Mouse (Mus musculus) CH12.LX (cell line): ENCODE results near the gene Smarca4. TPM values are rescaled to one million over a fixed set of nuclear protein-coding genes. Genes with fewer than 3 reads are reported as not detected.

Experiments
- DNase-seq: peaks from one replicate; pipeline ENCODE4 v3.0.0-alpha.2; 2013; ENCODE audit errors: extremely low read depth
- H3K27ac ChIP-seq: 2 replicates; pipeline ENCODE4 v1.5.1; 2012; ENCODE audit warnings: low read depth, mild to moderate bottlenecking, control low read depth, moderate library complexity; ENCODE audit not compliant: insufficient read depth
- H3K27me3 ChIP-seq: replicated peaks from 2 replicates; pipeline ENCODE3; 2012; ENCODE audit warnings: inconsistent platforms
- H3K36me3 ChIP-seq, 2 experiments: replicated peaks in 1 of 2; 2 replicates each; pipeline versions ENCODE3 to v1.6.1; 2012; ENCODE audit warnings: inconsistent platforms in 1 of 2, low read length in 1 of 2, mild to moderate bottlenecking in 1 of 2, mixed read lengths in 1 of 2, moderate library complexity in 1 of 2; ENCODE audit not compliant: control insufficient read depth in 1 of 2, insufficient read depth in 1 of 2
- H3K4me1 ChIP-seq, 2 experiments: 2 replicates each; pipeline ENCODE4 v1.6.1; 2012; ENCODE audit warnings: inconsistent platforms in 1 of 2, moderate library complexity in 1 of 2; ENCODE audit not compliant: insufficient read depth in 2 of 2, control insufficient read depth in 1 of 2
- H3K4me2 ChIP-seq: 2 replicates; pipeline ENCODE4 v1.6.1; 2012; ENCODE audit warnings: low read depth, mild to moderate bottlenecking, control low read depth; ENCODE audit not compliant: poor library complexity, insufficient read depth, severe bottlenecking
- H3K4me3 ChIP-seq, 3 experiments: fragments of 150-350 bp in 1 of 3; sonication (generic) in 1 of 3; replicated peaks in 1 of 3; 2 replicates each; pipeline versions ENCODE3 to v1.5.1; 2011 to 2012; ENCODE audit warnings: low read depth in 2 of 3, low read length in 2 of 3, mild to moderate bottlenecking in 2 of 3, moderate library complexity in 2 of 3, control low read depth in 1 of 3, improper control_type of control experiment in 1 of 3, inconsistent platforms in 1 of 3, mixed read lengths in 1 of 3; ENCODE audit not compliant: poor library complexity in 1 of 3
- H3K79me2 ChIP-seq: replicated peaks from 2 replicates; pipeline ENCODE4 v1.6.1; 2012; ENCODE audit warnings: mild to moderate bottlenecking, moderate library complexity; ENCODE audit not compliant: control insufficient read depth, poor library complexity, insufficient read depth, severe bottlenecking; ENCODE audit errors: extremely low read depth
- H3K9ac ChIP-seq: 2 replicates; pipeline ENCODE4 v1.6.1; 2012; ENCODE audit warnings: low read depth, mild to moderate bottlenecking, control low read depth, moderate library complexity; ENCODE audit not compliant: insufficient read depth
- H3K9me3 ChIP-seq: replicated peaks from 2 replicates; pipeline ENCODE3; 2012; ENCODE audit warnings: low read length, inconsistent platforms, mixed read lengths
- CTCF ChIP-seq, 2 experiments: IDR thresholded peaks in 1 of 2; conservative IDR thresholded peaks in 1 of 2; 2 replicates each; pipeline ENCODE4 v1.5.1; 2011 to 2012; ENCODE audit warnings: low read depth in 2 of 2, low read length in 2 of 2, improper control_type of control experiment in 1 of 2, inconsistent platforms in 1 of 2, mild to moderate bottlenecking in 1 of 2, moderate library complexity in 1 of 2
- ELF1 ChIP-seq: IDR thresholded peaks from 2 replicates; pipeline ENCODE4 v1.6.1; 2014; ENCODE audit warnings: low read depth, mild to moderate bottlenecking, inconsistent platforms, low read length, improper control_type of control experiment
- EP300 ChIP-seq: IDR thresholded peaks from 2 replicates; pipeline ENCODE4 v1.6.1; 2011; ENCODE audit warnings: low read length, improper control_type of control experiment
- ETS1 ChIP-seq: conservative IDR thresholded peaks from 2 replicates; pipeline ENCODE4 v1.6.1; 2012; ENCODE audit warnings: low read depth, mild to moderate bottlenecking, inconsistent platforms, low read length, improper control_type of control experiment, moderate library complexity
- GABPA ChIP-seq: IDR thresholded peaks from 2 replicates; pipeline ENCODE4 v1.6.1; 2012; ENCODE audit warnings: low read depth, low read length, improper control_type of control experiment, inconsistent platforms; ENCODE audit not compliant: insufficient replicate concordance
- IRF4 ChIP-seq: IDR thresholded peaks from 2 replicates; pipeline ENCODE4 v1.6.1; 2014; ENCODE audit warnings: low read depth, mild to moderate bottlenecking, inconsistent platforms, low read length, improper control_type of control experiment
- JUN ChIP-seq: IDR thresholded peaks from 2 replicates; pipeline ENCODE4 v1.6.1; 2011; ENCODE audit warnings: low read depth, mild to moderate bottlenecking, low read length, improper control_type of control experiment, moderate library complexity; ENCODE audit not compliant: insufficient read depth
- JUND ChIP-seq: conservative IDR thresholded peaks from 2 replicates; pipeline ENCODE4 v1.6.1; 2011; ENCODE audit warnings: low read depth, low read length, improper control_type of control experiment
- KAT2A ChIP-seq: IDR thresholded peaks from 2 replicates; pipeline ENCODE4 v1.6.1; 2012; ENCODE audit warnings: low read length, improper control_type of control experiment, inconsistent platforms; ENCODE audit not compliant: insufficient replicate concordance
- MAFK ChIP-seq: IDR thresholded peaks from 2 replicates; pipeline ENCODE4 v1.6.1; 2011; ENCODE audit warnings: low read length, improper control_type of control experiment; ENCODE audit not compliant: insufficient replicate concordance
- MAX ChIP-seq: IDR thresholded peaks from 2 replicates; pipeline ENCODE4 v1.6.1; 2011; ENCODE audit warnings: low read length, improper control_type of control experiment
- MAZ ChIP-seq: IDR thresholded peaks from 2 replicates; pipeline ENCODE4 v1.6.1; 2012; ENCODE audit warnings: low read depth, mild to moderate bottlenecking, inconsistent platforms, low read length, improper control_type of control experiment, moderate library complexity
- MXI1 ChIP-seq: IDR thresholded peaks from 2 replicates; pipeline ENCODE4 v1.6.1; 2011; ENCODE audit warnings: mild to moderate bottlenecking, low read depth, low read length, improper control_type of control experiment
- NRF1 ChIP-seq: IDR thresholded peaks from 2 replicates; pipeline ENCODE4 v1.6.1; 2014; ENCODE audit warnings: low read depth, mild to moderate bottlenecking, inconsistent platforms, low read length, improper control_type of control experiment, moderate library complexity
- POLR2A ChIP-seq: IDR thresholded peaks from 2 replicates; pipeline ENCODE4 v1.6.1; 2011; ENCODE audit warnings: low read depth, mild to moderate bottlenecking, improper control_type of control experiment, low read length
- RAD21 ChIP-seq: IDR thresholded peaks from 2 replicates; pipeline ENCODE4 v1.6.1; 2011; ENCODE audit warnings: low read depth, mild to moderate bottlenecking, low read length, improper control_type of control experiment, moderate library complexity
- SIN3A ChIP-seq: IDR thresholded peaks from 2 replicates; pipeline ENCODE4 v1.6.1; 2012; ENCODE audit warnings: low read length, improper control_type of control experiment, inconsistent platforms
- SMC3 ChIP-seq: IDR thresholded peaks from 2 replicates; pipeline ENCODE4 v1.6.1; 2011; ENCODE audit warnings: low read depth, low read length, improper control_type of control experiment
- TBP ChIP-seq: conservative IDR thresholded peaks from 2 replicates; pipeline ENCODE4 v1.6.1; 2011; ENCODE audit warnings: low read depth, low read length, improper control_type of control experiment
- TCF12 ChIP-seq: IDR thresholded peaks from 2 replicates; pipeline ENCODE4 v1.6.1; 2014; ENCODE audit warnings: low read depth, mild to moderate bottlenecking, inconsistent platforms, low read length, improper control_type of control experiment
- USF1 ChIP-seq: IDR thresholded peaks from 2 replicates; pipeline ENCODE4 v1.6.1; 2014; ENCODE audit warnings: low read depth, mild to moderate bottlenecking, inconsistent platforms, low read length, improper control_type of control experiment
- ZMIZ1 ChIP-seq: IDR thresholded peaks from 2 replicates; pipeline ENCODE4 v1.6.1; 2012; ENCODE audit warnings: low read depth, mild to moderate bottlenecking, inconsistent platforms, low read length, improper control_type of control experiment
- ZNF384 ChIP-seq: IDR thresholded peaks from 2 replicates; pipeline ENCODE4 v1.6.1; 2012; ENCODE audit warnings: low read depth, low read length, improper control_type of control experiment, inconsistent platforms
- dilution Hi-C: fragments of 300-500 bp; cut with MboI; formaldehyde crosslinking; loops from 2 replicates; pipeline ENCODE4 v1.14.3; 2020; ENCODE audit warnings: low sequenced_read_pairs; ENCODE audit not compliant: extremely low pct_unique_long_range_greater_than_20kb, extremely low pct_ligation_motif_present
- in situ Hi-C: fragments of 300-500 bp; cut with MboI; formaldehyde crosslinking; loops from 3 replicates; pipeline ENCODE4 v1.14.3; 2019; ENCODE audit warnings: low sequenced_read_pairs, low pct_ligation_motif_present, low pct_unique_long_range_greater_than_20kb, mixed read lengths
- polyA plus RNA-seq: library from polyadenylated mRNA; unstranded; fragments of >175 nt; gene quantifications from 2 replicates; pipeline ENCODE4 v1.2.1, GENCODE M21; 2012; ENCODE audit warnings: low read depth; ENCODE audit not compliant: insufficient read length
- total RNA-seq, 2 experiments: library from RNA; depleted of rRNA; stranded (reverse); fragments of 300-350 nt in 1 of 2; fragments of >200 nt in 1 of 2; gene quantifications; 2 replicates each; pipeline ENCODE4 v1.2.3; 2012 to 2014

Smarca4 gene
- total and polyA plus RNA-seq, 3 experiments = 33.8 to 86.2 (median 74.3) TPM

- Histone ChIP-seq H3K4me2 (no peak overlapping the region), H3K27ac (no peak overlapping the region), H3K79me2 (peaks cover 80% of the 10 kb centered on the region), H3K27me3 (no peaks in the 10 kb centered on the region), H3K9ac (no peak overlapping the region), H3K4me1 (peaks cover 13 to 48% of the 10 kb centered on the region in 2 experiments), H3K9me3 (no peaks in the 10 kb centered on the region), H3K36me3 (peaks cover 0 to 37% of the 10 kb centered on the region in 2 experiments), H3K4me3 (no peak overlapping the region)
- in situ Hi-C loops (no loop called here), dilution Hi-C loops (no loop called here)
- TF ChIP-seq ZNF384 (peak; percentile 58; the same call in 1 of the 2 replicates), MAX (no peak)
- no peak for DNase-seq
These were observed 11.3 kb downstream of the Smarca4 start for GRCm38 (mm10) chr9:21627145-21627795.

- H3K27me3 ChIP-seq = no peaks in the 10 kb centered on the region
- H3K36me3 ChIP-seq = peaks cover 31 to 62% of the 10 kb centered on the region in 2 experiments
- peak; percentile 33 for TF ChIP-seq RAD21
- TF ChIP-seq SMC3 = peak; percentile 44
- no peak for TF ChIP-seq MAFK
- TF ChIP-seq POLR2A = no peak
- no peak for TF ChIP-seq IRF4
- TF ChIP-seq MAZ = no peak
- peak; percentile 30 to 64; a peak in 3 of 4 replicates for TF ChIP-seq CTCF (conservative IDR thresholded peaks at IDR 0.05 in 1 of 2, IDR thresholded peaks at IDR 0.05 in 1 of 2; ENCODE audit: low read depth in 2 of 2, low read length in 2 of 2)
- DNase-seq = peak; percentile 51
- H3K4me2 ChIP-seq = no peak overlapping the region
- H3K4me1 ChIP-seq = peaks cover 4 to 25% of the 10 kb centered on the region in 2 experiments; a peak in 3 of 4 replicates
- H3K79me2 ChIP-seq = peaks cover 52% of the 10 kb centered on the region
- H3K9ac ChIP-seq = no peak overlapping the region
- H3K9me3 ChIP-seq = no peaks in the 10 kb centered on the region
- no peak overlapping the region for H3K4me3 ChIP-seq
- no peak overlapping the region for H3K27ac ChIP-seq
- dilution Hi-C loops = no loop called here
- in situ Hi-C loops = no loop called here
These were observed 14.7 kb downstream of the Smarca4 start for GRCm38 (mm10) chr9:21630673-21631072.

GRCm38 (mm10) chr9:21633106-21633505 lies 17.1 kb downstream of the Smarca4 start:
- Histone ChIP-seq H3K27me3 (no peaks in the 10 kb centered on the region), H3K79me2 (peaks cover 30% of the 10 kb centered on the region), H3K9me3 (no peaks in the 10 kb centered on the region), H3K9ac (no peak overlapping the region), H3K36me3 (peaks cover 55 to 79% of the 10 kb centered on the region in 2 experiments), H3K4me1 (peaks cover 0 to 3% of the 10 kb centered on the region in 2 experiments; a peak in 1 of 4 replicates), H3K4me3 (no peak overlapping the region), H3K4me2 (no peak overlapping the region), H3K27ac (no peak overlapping the region)
- TF ChIP-seq IRF4 = no peak
- no peak for TF ChIP-seq TCF12
- TF ChIP-seq MXI1 = no peak
- TF ChIP-seq SIN3A = no peak
- TF ChIP-seq JUND = no peak
- TF ChIP-seq NRF1 = no peak
- no peak for TF ChIP-seq USF1
- no peak for TF ChIP-seq RAD21
- TF ChIP-seq MAX = no peak
- TF ChIP-seq GABPA = no peak
- TF ChIP-seq ELF1 = no peak
- TF ChIP-seq JUN = no peak
- TF ChIP-seq KAT2A = no peak
- TF ChIP-seq CTCF (conservative IDR thresholded peaks at IDR 0.05 in 1 of 2, IDR thresholded peaks at IDR 0.05 in 1 of 2; ENCODE audit: low read depth in 2 of 2, low read length in 2 of 2) = no peak
- TF ChIP-seq TBP = no peak
- TF ChIP-seq ZMIZ1 = no peak
- no peak for TF ChIP-seq EP300
- no peak for TF ChIP-seq ETS1
- in situ Hi-C loops (no loop called here), dilution Hi-C loops (no loop called here)
- no peak for DNase-seq
